Mouse (Mus musculus) cerebellum, postnatal 4 days (tissue): Measurements from ENCODE around the gene Tnfrsf23.
A peak's percentile ranks its signal among the peaks of the same experiment; 100 is the strongest.
"Not testable (repeated sequence)": the region's sequence is repeated elsewhere in the genome, so short reads cannot be mapped to it uniquely, and the experiment has no call there.

Experiments
- DNase-seq, 2 experiments: peaks; one replicate each; pipeline ENCODE4 v3.0.0; 2022; ENCODE audit warnings: low spot score in 2 of 2, mixed read lengths in 1 of 2

The Tnfrsf23 gene

DNA sequence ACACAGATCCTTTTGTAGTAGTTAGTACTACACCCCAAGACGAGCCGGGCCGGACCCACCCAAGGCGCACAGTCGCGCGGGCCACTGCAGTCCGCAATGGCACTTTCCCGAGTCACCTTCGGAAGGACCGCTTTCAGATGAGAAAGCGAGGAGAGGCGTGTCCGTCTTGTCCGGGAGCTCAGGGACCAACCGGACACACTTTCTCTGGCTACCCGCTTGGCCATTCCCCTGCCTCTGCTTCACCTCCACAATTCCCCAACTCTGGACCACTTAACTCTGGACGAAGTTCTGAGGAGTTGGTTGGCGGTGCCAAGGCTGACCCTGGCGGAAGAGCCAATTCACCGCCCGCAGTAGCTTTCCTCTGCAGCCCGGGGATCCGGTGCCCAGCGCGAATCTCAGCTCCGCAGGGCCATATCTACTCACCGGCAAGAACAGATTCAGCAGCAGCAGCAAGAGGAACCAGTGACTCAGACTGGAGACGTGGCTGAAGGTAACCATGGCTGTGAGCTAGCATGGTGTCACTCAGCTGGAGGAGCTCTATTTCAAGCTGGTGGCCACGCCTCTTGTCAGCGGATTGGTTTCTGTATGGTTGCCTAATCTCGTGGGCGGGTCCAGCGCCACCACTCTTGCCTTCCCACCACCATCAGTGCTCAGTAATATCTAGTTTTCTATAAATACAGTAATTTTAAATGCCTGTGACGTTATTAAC is at the start of gene Tnfrsf23:
Tnfrsf23 (minus strand) TSS at position 514 of the 709 bp plus-strand sequence.
- DNase-seq: peak in 1 of 2 experiments; percentile 38

DNA sequence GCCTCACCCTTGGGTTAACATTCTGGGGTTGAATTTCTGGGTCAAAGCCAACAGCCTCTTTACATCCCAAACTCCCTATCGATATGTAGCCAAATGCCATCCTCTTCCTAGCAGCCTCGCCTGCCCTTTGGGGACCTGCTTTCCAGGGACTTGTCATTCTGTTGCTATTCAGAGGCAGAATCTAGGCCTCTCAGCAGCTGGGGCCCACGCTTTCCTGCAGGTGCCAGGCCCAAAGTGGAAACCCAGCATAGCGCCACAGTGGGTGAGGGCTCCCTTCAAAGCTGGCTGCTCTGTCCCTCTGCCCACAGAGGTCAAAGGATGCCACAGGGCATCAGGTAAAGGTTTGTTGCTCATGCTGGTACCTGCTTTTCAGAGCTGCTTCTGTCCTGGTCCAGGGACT is 48.1 kb upstream of the Tnfrsf23 start:
- no peak for DNase-seq

DNA sequence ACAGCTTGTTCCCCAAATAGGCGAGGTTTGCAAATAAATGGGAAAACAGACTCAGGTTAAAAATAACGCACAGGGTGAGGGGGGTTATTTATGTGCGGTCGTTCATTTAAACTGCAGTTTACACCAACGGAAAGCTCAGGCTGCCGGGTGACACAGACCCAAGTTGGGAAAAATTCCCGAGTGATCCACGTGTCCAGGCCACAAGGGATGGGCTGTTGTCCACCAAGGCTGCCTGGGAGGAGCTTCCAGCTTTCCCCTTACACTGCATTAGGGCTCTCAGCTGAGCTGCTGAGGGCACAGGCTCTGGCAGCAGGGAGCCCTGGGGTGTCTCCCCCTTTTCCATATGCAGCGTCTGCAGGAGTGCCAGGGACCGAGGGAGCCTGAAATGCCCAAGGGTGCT is 44.2 kb upstream of the Tnfrsf23 start:
- DNase-seq: no peak

DNA sequence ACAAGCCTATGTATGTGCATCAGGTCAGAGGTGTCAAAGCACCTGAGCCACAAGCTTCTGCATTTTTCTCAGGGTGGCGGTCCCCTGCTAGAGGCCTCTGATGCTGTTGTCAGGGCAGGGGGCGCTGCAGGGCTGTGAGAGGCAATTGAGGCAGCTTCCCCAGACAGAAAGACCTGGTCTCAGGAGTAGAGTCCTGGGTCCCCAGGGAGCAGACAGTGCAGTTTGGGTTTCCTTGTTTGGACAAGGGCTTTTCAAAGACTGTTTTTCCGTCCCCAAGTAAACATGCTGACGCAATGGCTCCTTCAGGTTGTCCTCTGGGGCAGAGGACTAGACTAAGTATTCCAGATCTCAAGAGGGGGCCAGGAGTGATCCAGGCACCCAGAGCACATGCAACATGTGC is 40.7 kb upstream of the Tnfrsf23 start:
- DNase-seq: no peak

DNA sequence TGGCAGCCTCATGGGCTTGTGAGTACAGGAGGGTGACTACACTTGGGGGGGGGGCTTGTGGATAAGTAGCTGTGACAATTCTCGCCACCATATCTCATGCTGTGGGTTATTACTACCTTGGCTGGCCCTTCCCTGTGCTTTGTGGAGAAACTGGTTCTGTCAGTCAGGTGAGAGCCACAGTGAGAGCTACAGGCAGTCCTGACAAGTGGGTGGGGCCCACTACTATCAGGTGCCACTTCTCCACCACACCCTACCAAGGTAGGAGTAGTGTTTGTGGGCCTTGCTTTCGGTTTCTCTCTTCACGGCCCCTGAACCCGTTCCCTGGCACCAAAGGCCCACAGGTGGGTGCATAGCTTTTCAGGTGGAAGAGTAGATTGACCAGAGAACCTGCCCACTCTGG is 38.2 kb upstream of the Tnfrsf23 start:
- no peak for DNase-seq

DNA sequence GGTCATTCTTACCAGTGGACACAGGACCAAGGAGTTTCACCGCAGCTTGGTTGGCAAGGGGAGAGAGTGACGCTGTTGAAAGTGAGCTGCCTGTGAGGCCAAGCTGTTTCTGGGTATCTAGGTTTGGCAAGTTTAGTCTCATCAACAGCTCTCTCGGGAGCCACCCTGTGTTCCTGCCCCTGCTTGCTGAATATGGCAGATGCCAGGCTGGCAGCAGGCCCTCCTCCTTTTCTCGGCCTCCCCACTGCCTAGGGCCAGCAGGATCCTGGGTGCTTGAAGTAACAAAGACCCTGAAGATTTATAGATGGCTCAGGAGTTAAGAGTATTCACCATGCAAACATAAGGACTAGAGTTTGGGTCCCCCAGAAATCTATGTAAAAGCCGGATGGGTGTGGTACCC is 37.0 kb upstream of the Tnfrsf23 start:
- DNase-seq: no peak

DNA sequence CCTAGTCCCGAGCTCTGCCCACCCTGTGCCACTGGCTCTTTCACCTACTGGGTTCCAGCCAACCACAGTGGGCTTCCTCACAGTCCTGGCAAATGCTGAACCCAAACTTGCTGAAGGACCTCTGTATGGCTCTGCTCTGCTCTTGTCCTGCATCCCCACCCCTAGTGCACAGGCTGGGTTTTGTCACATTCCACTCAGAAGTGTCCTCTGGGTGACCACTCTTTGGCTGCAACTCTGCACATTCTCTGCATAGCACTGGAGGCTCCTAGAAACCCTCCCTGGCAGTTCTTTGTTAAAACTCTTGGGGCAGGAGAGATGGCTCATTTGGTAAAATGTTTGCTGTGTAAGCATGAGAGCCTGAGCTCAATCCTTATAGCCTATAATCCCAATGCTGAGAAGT is 32.1 kb upstream of the Tnfrsf23 start:
- DNase-seq: no peak

DNA sequence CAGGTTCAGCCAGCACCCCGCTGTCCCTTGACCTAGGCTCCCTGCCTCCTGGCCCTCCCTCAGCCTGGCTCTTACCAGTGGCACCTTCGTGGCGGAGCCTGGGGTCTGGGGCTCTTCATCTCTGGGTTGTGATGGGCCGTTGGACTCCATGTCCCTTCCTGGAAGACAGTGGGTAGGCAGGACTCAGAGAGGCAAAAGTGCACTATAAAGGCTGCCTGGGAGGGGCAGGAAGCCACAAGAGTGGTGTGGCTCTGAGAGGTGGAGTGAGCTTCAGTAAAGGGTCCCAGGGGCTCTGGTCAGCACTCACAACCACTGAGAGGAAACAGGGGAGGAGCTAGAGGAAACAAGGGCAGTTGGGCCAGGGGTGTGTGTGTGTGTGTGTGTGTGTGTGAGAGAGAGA is 27.7 kb upstream of the Tnfrsf23 start:
- no peak for DNase-seq

DNA sequence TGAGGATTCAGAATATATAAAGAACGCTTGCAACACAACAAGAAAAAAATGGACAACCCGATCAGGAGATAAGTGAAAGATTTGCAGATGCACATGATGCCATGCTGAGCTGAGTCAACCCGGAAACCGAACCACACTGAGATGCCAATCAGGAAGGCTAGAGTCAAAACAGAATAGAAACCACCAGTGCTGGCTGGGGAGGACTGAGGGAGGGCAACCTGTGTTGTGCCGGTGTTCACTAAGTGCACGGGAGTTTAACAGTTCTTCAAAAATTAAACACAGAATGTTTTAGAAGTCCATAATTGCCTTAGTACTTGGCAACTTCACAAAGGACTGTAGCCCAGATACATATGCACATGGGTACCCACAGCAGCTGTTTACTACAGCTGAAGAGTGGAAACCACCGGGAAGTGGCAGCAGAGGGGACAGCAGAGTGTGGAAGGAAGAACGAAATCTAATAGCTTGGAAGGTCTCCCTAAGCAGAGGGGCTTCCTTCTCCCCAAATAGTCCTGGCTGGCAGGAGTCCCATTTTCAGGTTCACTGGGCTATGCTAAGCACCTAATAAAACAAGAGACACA is 27.2 kb upstream of the Tnfrsf23 start:
- DNase-seq: no peak

DNA sequence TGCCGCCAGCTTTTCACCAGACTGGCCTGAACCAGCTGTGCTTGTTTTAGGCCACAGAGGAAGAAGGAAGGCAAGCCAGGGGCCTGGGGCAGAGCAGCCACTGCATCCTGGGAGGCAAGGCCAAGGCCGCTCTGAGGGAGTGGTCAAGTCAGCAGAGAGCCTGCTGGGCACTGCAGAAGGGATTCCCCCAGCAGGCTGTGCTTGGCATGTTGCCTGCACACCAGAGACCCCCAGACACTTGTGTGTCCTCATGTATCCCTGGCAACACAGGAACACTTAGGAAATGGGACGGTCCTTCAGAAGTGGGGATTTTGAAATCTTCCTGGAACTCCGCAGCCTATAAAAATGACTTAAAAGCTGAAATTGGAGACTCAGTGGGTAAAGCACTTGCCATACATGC is 26.4 kb upstream of the Tnfrsf23 start:
- DNase-seq: no peak

DNA sequence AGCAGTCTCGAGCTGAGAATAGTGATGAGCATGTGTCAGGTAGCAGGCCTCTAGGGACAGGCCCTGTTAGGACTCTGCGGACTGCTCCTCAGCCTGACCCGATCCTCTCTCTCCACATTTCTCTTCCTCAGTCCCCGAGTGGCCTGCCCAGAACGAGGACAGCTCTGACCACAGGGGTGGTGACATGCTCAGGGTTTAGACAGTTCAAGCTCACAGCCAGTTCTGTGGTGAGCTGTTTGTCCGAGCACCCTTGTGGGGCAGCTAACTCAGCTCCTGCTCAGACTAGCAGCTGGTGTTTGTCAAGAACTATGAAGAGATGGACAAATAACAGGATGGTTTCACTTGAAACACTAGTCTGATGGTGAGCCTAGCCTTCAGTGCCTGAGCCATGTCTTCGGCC is 25.7 kb upstream of the Tnfrsf23 start:
- DNase-seq: no peak

DNA sequence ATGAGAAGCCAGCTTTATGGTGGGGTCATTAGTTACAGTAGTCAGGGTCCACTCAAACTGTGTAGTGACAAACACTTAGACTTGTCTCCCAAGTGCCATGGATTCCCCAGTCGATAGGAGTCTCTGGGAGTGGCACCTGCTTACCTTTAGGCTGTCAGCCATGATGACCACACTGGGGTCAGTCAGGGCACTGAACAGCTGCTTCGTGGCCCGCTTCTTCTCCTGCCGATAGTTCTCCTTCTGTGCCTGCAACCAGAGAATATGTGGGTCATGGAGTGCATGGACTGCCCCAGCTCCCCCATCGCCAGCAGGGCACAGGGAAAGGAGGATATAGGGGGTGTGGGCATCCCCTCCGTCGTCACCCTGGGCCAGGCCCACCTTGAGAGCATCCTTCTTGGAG is 23.7 kb upstream of the Tnfrsf23 start:
- DNase-seq: no peak

DNA sequence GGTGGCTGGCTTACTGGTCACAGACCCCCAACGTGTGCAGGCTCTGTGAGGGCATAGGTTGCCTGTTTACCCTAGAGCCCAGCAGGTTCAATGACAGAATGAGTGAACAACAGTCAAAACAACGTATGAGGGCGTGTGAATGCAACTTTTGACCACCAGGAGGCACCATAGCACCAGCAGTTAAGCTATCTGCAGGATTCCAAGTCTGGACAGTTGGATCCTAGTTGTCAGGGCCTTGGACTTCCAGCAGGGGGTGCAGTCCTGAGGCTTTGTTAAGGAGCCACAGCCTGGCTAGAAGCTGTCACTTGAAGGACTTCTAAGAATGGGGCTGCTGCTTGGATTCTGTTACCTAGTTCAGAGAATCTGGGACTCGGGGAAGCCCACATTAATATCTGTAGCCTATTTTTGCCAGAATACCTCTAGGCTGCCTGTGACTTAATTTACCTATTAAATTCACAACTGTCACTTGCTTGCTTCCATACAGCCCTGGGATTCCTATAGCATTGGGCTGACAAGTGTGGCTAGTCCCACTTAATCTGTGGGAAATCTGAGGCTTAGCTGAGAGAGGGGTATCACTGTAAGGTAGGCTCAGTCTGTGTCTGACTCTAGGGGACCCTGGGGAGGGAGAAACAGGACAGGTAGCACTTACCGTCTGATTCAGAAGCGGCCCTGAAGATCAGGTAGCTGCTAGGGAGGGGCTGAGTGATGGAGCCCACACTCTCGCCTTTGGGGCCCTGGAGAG is 21.2 kb upstream of the Tnfrsf23 start:
- DNase-seq: peak; percentile 91 to 96

DNA sequence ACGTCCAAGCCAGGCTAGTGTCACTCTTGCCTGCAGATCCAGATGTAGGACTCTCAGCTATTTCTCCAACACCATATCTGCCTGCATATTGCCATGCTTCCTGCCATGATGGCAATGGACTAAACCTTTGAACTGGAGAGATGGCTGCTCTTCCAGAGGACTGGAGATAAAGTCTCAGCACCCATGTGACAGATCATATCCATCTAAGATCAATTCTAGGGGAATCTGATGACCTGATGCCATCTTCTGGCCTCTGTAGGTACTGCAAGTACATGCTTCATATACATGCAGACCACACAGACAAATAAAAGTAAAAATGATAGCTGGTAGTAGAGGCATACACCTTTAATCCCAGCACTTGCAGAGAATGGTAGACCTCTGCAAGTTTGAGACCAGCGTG is 10.5 kb upstream of the Tnfrsf23 start:
- peak in 1 of 2 experiments; percentile 30 for DNase-seq

DNA sequence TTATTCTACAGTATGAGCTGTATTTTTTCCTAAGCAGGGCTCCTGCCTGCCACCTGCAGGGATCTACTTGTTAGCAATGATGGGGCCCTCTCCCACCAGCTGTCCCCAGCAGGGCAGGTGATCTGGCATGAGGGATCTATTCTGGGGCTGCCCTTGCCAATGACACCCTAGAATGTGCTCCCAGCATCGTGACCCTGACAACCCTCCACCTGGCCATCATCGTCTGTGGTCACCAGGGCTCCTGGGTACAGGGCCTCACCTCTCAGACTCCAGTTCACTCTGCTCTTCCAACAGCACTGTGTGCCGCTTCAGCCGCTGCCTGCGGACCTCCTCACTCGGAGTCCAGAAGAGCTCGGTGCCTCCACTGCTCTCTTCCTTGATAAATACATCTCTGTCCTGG is 8.9 kb upstream of the Tnfrsf23 start:
- DNase-seq: no peak

DNA sequence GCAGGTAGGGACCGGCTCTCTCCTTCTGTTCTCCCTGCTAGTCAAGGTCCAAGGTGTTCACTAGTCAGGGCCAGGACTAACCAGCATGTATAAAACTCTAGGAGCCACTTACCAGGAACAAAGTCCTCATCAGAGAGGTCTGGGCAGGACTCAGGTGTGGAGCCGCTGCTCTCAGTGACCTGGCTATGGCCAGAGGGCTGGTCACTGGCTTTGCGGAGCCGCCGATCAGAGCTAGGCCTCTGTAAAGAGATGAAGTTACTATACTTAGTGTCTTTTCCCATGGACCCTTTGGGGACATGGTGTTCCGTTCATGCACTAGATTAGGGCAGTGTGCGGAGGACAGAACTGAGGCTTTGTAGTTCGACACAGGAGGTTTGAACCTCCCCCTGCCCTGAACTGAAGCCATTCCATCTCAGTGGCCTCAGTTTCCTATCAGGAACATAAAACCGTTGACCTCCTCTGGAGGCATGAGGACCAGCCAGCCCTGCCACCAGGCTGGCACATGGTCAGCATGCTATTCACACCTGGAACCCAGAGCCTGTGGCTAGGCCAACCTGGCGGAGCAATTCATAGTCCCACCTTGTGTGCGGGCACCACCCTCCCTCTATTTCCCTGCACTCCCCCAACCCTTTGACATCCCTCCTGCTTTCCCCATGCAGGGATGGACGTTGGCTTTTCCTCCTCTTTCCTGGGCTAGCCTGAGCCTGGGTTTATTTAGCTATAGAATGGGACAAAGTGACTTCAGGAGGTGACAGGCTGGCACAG is 7.3 kb upstream of the Tnfrsf23 start:
- DNase-seq: no peak

DNA sequence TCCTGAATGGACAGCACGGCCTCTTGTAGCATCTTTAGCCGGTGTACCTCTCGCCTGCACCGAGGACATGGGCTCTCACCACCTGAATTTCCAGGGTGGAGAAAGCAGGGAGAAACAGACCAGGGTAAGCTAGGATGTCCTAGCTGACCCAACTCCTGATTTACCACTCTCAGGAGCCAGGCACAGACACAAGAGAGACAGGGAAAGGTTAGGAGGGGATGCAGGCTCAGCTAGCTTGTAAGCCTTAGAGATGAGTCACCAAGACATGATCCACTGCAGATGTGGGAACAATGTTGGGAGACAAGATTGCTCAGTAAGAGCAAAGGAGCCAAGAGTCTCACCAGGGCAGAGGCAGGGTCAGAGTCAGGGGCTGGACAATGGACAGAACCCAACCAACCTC is 6.2 kb upstream of the Tnfrsf23 start:
- DNase-seq: peak in 1 of 2 experiments; percentile 6

DNA sequence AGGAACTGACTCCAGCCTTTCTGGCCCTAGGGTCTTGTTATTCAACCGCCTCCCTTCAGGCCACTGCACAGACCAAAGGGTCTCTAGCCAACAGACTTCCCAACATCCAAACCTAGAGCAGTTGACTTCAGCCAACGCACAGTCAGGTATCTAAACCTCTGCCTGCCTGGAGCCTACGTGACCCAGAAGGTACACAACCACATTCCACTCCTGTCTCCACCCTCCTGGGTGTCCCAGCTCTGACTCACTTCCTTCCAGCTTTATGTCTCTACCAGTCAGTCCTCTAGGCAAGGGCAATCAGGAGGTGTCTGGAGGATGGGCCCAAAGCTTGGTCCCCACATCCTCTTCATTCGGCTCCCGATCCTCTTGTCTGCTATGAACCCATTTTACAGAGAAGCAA is 5.5 kb upstream of the Tnfrsf23 start:
- DNase-seq: no peak

DNA sequence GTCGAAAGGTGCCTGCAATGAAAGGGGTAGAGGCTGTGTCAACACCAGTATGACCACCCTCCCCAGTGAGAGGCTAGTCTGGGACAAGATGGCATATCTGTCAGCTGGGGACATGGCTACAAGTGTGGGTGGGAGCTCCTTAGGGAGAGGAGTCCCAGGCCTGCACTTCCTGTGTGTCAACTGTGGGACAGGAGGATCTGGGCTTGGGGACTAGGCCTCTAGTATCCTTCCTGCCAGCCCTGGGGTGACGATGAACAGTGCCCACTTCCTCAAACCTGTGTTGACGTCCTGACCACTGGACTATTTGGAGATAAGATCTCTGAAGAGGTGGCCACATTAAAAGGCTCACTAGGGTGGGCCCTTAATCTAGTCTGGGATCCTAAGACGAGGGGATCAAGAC is 4.3 kb upstream of the Tnfrsf23 start:
- no peak for DNase-seq

DNA sequence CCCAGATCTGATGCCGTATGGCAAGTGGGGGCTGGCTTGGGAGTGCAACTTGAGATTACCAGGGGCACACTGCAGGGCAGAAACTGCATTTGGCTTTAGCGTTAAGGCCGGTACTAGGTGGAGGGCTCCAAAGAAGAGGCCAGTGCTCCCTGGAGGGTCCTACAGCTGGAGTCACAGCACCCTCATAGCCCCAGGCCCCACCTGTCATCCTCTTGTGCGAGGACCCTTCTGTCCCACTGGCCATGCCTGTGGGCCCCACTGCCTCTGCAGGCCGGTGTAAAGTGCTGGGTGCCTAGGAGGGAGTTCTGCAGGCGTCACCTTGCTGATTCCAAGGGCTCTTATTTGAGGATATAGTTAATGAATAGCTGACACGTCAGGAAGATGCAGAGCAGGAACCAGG is 3.8 kb upstream of the Tnfrsf23 start:
- no peak for DNase-seq

DNA sequence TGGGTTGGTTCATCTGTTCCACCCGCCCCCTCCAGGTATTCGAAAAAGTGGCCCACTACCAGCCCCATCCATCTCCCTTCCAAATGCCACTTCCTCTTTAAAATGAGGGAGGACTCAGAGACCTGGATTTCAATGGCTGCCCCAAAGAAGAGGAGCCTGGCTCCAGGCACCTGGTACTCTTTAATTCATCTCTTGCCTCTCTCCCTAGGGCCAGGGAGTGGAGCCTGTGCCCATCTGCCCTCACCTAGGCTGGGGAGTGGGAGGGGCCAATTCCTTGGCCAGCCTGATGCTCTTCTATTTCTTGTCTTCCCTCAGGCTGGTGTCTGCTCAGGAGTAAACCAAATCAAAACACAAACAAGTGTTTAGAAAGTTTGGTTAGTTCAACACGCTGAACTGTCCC is 1.0 kb upstream of the Tnfrsf23 start:
- DNase-seq: not testable (repeated sequence)

DNA sequence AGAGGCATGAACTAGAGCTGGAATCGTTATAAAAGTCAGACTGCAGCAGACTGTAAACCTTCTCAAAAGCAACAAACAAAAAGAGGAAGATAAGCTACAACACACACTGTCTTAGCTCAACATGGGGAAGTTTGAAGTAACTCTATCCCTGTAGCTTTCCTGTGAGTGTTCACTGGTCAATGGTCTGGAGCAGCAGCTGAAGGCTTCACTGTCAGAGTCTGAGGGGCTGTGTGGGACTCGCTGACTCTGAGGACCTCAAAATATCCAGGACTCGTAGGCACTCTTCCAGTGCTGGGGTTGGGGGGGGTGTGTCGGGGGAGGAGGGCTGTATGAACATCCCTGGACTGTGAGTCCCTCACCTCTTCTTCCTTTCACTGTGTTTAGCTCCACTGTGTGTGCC is 519 bp upstream of the Tnfrsf23 start:
- DNase-seq: not testable (repeated sequence)
